Mouse (Mus musculus) MEL (cell line): ENCODE data around the gene Cox17. TPM values are rescaled to one million over a fixed set of nuclear protein-coding genes. Genes with fewer than 3 reads are reported as not detected.

ENCODE experiments used
- DNase-seq: peaks from one replicate; pipeline ENCODE4 v3.0.0; 2011; ENCODE audit warnings: low read depth, low spot score
- H3K27ac ChIP-seq: 2 replicates; pipeline ENCODE4 v1.5.1; 2012; ENCODE audit warnings: low read depth, mild to moderate bottlenecking, control low read depth, low read length, moderate library complexity; ENCODE audit not compliant: control insufficient read depth
- H3K27me3 ChIP-seq, 2 experiments: fragments of 150-350 bp in 1 of 2; sonication (generic) in 1 of 2; 2 replicates each; pipeline ENCODE4 v1.6.1; 2012; ENCODE audit warnings: low read length in 2 of 2, mild to moderate bottlenecking in 2 of 2, improper control_type of control experiment in 1 of 2, moderate library complexity in 1 of 2; ENCODE audit not compliant: insufficient read depth in 2 of 2, control insufficient read depth in 1 of 2
- H3K36me3 ChIP-seq, 2 experiments: 2 replicates each; pipeline ENCODE4 v1.6.1; 2012 to 2014; ENCODE audit warnings: low read length in 2 of 2, improper control_type of control experiment in 1 of 2, inconsistent platforms in 1 of 2, mild to moderate bottlenecking in 1 of 2; ENCODE audit not compliant: insufficient read depth in 2 of 2, control insufficient read depth in 1 of 2
- H3K4me1 ChIP-seq, 2 experiments: fragments of 150-350 bp in 1 of 2; sonication (generic) in 1 of 2; 2 replicates each; pipeline ENCODE4 v1.6.1; 2012; ENCODE audit warnings: low read length in 2 of 2, improper control_type of control experiment in 1 of 2, mild to moderate bottlenecking in 1 of 2; ENCODE audit not compliant: insufficient read depth in 2 of 2, control insufficient read depth in 1 of 2
- H3K4me3 ChIP-seq, 2 experiments: fragments of 150-350 bp in 1 of 2; sonication (generic) in 1 of 2; 2 replicates each; pipeline ENCODE4 v1.5.1; 2012; ENCODE audit warnings: low read depth in 2 of 2, low read length in 2 of 2, mild to moderate bottlenecking in 2 of 2, moderate library complexity in 2 of 2, control low read depth in 1 of 2, improper control_type of control experiment in 1 of 2; ENCODE audit not compliant: control insufficient read depth in 1 of 2, insufficient read depth in 1 of 2
- H3K79me2 ChIP-seq: 2 replicates; pipeline ENCODE4 v1.6.1; 2012; ENCODE audit warnings: mild to moderate bottlenecking, low read length, moderate library complexity; ENCODE audit not compliant: control insufficient read depth, poor library complexity, insufficient read depth
- H3K9ac ChIP-seq: 2 replicates; pipeline ENCODE4 v1.6.1; 2012; ENCODE audit warnings: low read depth, mild to moderate bottlenecking, control low read depth, low read length, moderate library complexity; ENCODE audit not compliant: control insufficient read depth, poor library complexity, severe bottlenecking
- H3K9me3 ChIP-seq: fragments of 150-350 bp; sonication (generic); replicated peaks from 2 replicates; pipeline ENCODE4 v1.6.1; 2012; ENCODE audit warnings: mild to moderate bottlenecking, low read length, improper control_type of control experiment, moderate library complexity; ENCODE audit not compliant: insufficient read depth
- BHLHE40 ChIP-seq: IDR thresholded peaks from 2 replicates; pipeline ENCODE4 v1.6.1; 2012; ENCODE audit warnings: low read depth, mild to moderate bottlenecking, inconsistent platforms, low read length, improper control_type of control experiment, borderline replicate concordance
- CHD1 ChIP-seq: IDR thresholded peaks from 2 replicates; pipeline ENCODE4 v1.6.1; 2012; ENCODE audit warnings: low read depth, mild to moderate bottlenecking, inconsistent platforms, low read length, improper control_type of control experiment
- CHD2 ChIP-seq: IDR thresholded peaks from 2 replicates; pipeline ENCODE4 v1.6.1; 2011; ENCODE audit warnings: low read length, improper control_type of control experiment
- ELF1 ChIP-seq: IDR thresholded peaks from 2 replicates; pipeline ENCODE4 v1.6.1; 2014; ENCODE audit warnings: low read depth, mild to moderate bottlenecking, inconsistent platforms, low read length, improper control_type of control experiment, moderate library complexity
- EP300 ChIP-seq, 2 experiments: IDR thresholded peaks; 2 replicates each; pipeline ENCODE4 v1.6.1; 2011; ENCODE audit warnings: improper control_type of control experiment in 2 of 2, low read length in 2 of 2, low read depth in 1 of 2, mild to moderate bottlenecking in 1 of 2
- ETS1 ChIP-seq: IDR thresholded peaks from 2 replicates; pipeline ENCODE4 v1.6.1; 2012; ENCODE audit warnings: low read depth, mild to moderate bottlenecking, inconsistent platforms, low read length, improper control_type of control experiment, moderate library complexity
- GABPA ChIP-seq: IDR thresholded peaks from 2 replicates; pipeline ENCODE4 v1.6.1; 2012; ENCODE audit warnings: low read depth, mild to moderate bottlenecking, inconsistent platforms, low read length, improper control_type of control experiment, moderate library complexity
- GATA1 ChIP-seq: IDR thresholded peaks from 2 replicates; pipeline ENCODE4 v1.6.1; 2011; ENCODE audit warnings: low read depth, low read length, improper control_type of control experiment
- HCFC1 ChIP-seq: IDR thresholded peaks from 2 replicates; pipeline ENCODE4 v1.6.1; 2012; ENCODE audit warnings: low read depth, mild to moderate bottlenecking, inconsistent platforms, low read length, improper control_type of control experiment, moderate library complexity
- JUND ChIP-seq: IDR thresholded peaks from 2 replicates; pipeline ENCODE4 v1.6.1; 2011; ENCODE audit warnings: low read depth, mild to moderate bottlenecking, improper control_type of control experiment, low read length
- KAT2A ChIP-seq: conservative IDR thresholded peaks from 2 replicates; pipeline ENCODE4 v1.6.1; 2012; ENCODE audit warnings: low read depth, low read length, improper control_type of control experiment, inconsistent platforms
- MAFK ChIP-seq: IDR thresholded peaks from 2 replicates; pipeline ENCODE4 v1.6.1; 2011; ENCODE audit warnings: low read depth, mild to moderate bottlenecking, low read length, improper control_type of control experiment, borderline replicate concordance
- MAZ ChIP-seq: IDR thresholded peaks from 2 replicates; pipeline ENCODE4 v1.6.1; 2012; ENCODE audit warnings: low read depth, mild to moderate bottlenecking, inconsistent platforms, low read length, improper control_type of control experiment
- NELFE ChIP-seq: IDR thresholded peaks from 2 replicates; pipeline ENCODE4 v1.6.1; 2011; ENCODE audit warnings: low read depth, low read length, improper control_type of control experiment
- NRF1 ChIP-seq: IDR thresholded peaks from 2 replicates; pipeline ENCODE4 v1.6.1; 2014; ENCODE audit warnings: low read depth, mild to moderate bottlenecking, inconsistent platforms, low read length, improper control_type of control experiment, moderate library complexity; ENCODE audit not compliant: poor library complexity, insufficient read depth, severe bottlenecking
- POLR2AphosphoS2 ChIP-seq: IDR thresholded peaks from 2 replicates; pipeline ENCODE4 v1.6.1; 2011; ENCODE audit warnings: low read length, improper control_type of control experiment
- RAD21 ChIP-seq: IDR thresholded peaks from 2 replicates; pipeline ENCODE4 v1.6.1; 2011; ENCODE audit warnings: mild to moderate bottlenecking, low read depth, low read length, improper control_type of control experiment
- SIN3A ChIP-seq: IDR thresholded peaks from 2 replicates; pipeline ENCODE4 v1.6.1; 2012; ENCODE audit warnings: low read length, improper control_type of control experiment, inconsistent platforms
- TAL1 ChIP-seq: IDR thresholded peaks from 2 replicates; pipeline ENCODE4 v1.6.1; 2012; ENCODE audit warnings: mild to moderate bottlenecking, inconsistent platforms, low read length, moderate library complexity, mixed read lengths
- TBP ChIP-seq: IDR thresholded peaks from 2 replicates; pipeline ENCODE4 v1.8.0; 2011; ENCODE audit warnings: low read depth, low read length, improper control_type of control experiment
- TCF12 ChIP-seq: IDR thresholded peaks from 2 replicates; pipeline ENCODE4 v1.6.1; 2014; ENCODE audit warnings: low read depth, mild to moderate bottlenecking, inconsistent platforms, low read length, improper control_type of control experiment, moderate library complexity
- UBTF ChIP-seq: IDR thresholded peaks from 2 replicates; pipeline ENCODE4 v1.6.1; 2012; ENCODE audit warnings: low read depth, mild to moderate bottlenecking, inconsistent platforms, low read length, improper control_type of control experiment, moderate library complexity, borderline replicate concordance; ENCODE audit not compliant: insufficient read depth
- USF1 ChIP-seq: IDR thresholded peaks from 2 replicates; pipeline ENCODE4 v1.6.1; 2014; ENCODE audit warnings: low read depth, mild to moderate bottlenecking, inconsistent platforms, low read length, improper control_type of control experiment, moderate library complexity
- ZKSCAN1 ChIP-seq: IDR thresholded peaks from 2 replicates; pipeline ENCODE4 v1.6.1; 2012; ENCODE audit warnings: low read depth, mild to moderate bottlenecking, inconsistent platforms, low read length, improper control_type of control experiment, moderate library complexity
- ZMIZ1 ChIP-seq: IDR thresholded peaks from 2 replicates; pipeline ENCODE4 v1.6.1; 2012; ENCODE audit warnings: low read depth, mild to moderate bottlenecking, inconsistent platforms, low read length, improper control_type of control experiment, moderate library complexity
- polyA plus RNA-seq, 2 experiments: library from polyadenylated mRNA; stranded (reverse) in 1 of 2; unstranded in 1 of 2; fragments of >175 nt in 1 of 2; fragments of >200 nt in 1 of 2; gene quantifications; 2 replicates each; pipeline versions ENCODE4 v1.2.1 to v1.2.4; 2012; ENCODE audit warnings: low replicate concordance in 2 of 2, low read depth in 1 of 2; ENCODE audit not compliant: insufficient read length in 2 of 2, insufficient read depth in 1 of 2, missing spikeins in 1 of 2
- total RNA-seq: library from RNA; depleted of rRNA; stranded (reverse); fragments of 300-350 nt; gene quantifications from 2 replicates; pipeline ENCODE4 v1.2.3, GENCODE M21; 2012

Cox17 gene
- total and polyA plus RNA-seq, 3 experiments = 269 to 295 TPM; not detected in 1

GRCm38 (mm10) chr16:38363256-38363595, 16.4 kb downstream of the Cox17 start:
- TF ChIP-seq EP300 (IDR thresholded peaks at IDR 0.05; ENCODE audit: low read depth in 1 of 2, low read length in 2 of 2) (peak; percentile 49 to 51), UBTF (no peak), USF1 (no peak), BHLHE40 (no peak), GATA1 (peak; percentile 63), ELF1 (no peak), ETS1 (peak; percentile 53), TCF12 (0 out of 2 replicates have a peak, but pooled peaks have one; percentile 22), TAL1 (peak; percentile 19; the same call in 1 of the 2 replicates), ZKSCAN1 (peak; percentile 77)
- TF ChIP-seq, all 39 proteins: peak for 6
- H3K9ac ChIP-seq = no peak overlapping the region; the same call in 1 of the 2 replicates

GRCm38 (mm10) chr16:38363657-38364056, 16.9 kb downstream of the Cox17 start:
- Histone ChIP-seq H3K9me3 (no peaks in the 10 kb centered on the region), H3K4me3 (no peak overlapping the region), H3K9ac (peak overlapping the region; percentile 15; the same call in 1 of the 2 replicates), H3K79me2 (no peaks in the 10 kb centered on the region), H3K27me3 (no peaks in the 10 kb centered on the region), H3K36me3 (peaks cover 0 to 36% of the 10 kb centered on the region in 2 experiments; a peak in 2 of 4 replicates), H3K27ac (peak overlapping the region; percentile 50), H3K4me1 (peaks cover 32 to 46% of the 10 kb centered on the region in 2 experiments)
- DNase-seq = no peak
- TF ChIP-seq TCF12 = no peak
- TF ChIP-seq POLR2AphosphoS2 = no peak
- no peak for TF ChIP-seq ZMIZ1
- TF ChIP-seq MAFK = no peak
- no peak for TF ChIP-seq HCFC1
- no peak for TF ChIP-seq NRF1
- TF ChIP-seq MAZ = no peak
- no peak for TF ChIP-seq TBP
- TF ChIP-seq GABPA = no peak
- TF ChIP-seq RAD21 = no peak
- no peak for TF ChIP-seq ELF1
- no peak for TF ChIP-seq JUND
- no peak for TF ChIP-seq CHD2
- TF ChIP-seq CHD1 = no peak
- no peak for TF ChIP-seq SIN3A
- no peak for TF ChIP-seq ETS1
- no peak for TF ChIP-seq NELFE
- TF ChIP-seq USF1 = no peak
- TF ChIP-seq GATA1 = no peak
- TF ChIP-seq KAT2A = no peak

More at GRCm38 (mm10) chr16:38363256-38363595, 16.4 kb downstream of the Cox17 start:
- Histone ChIP-seq H3K36me3 (peaks cover 0 to 34% of the 10 kb centered on the region in 2 experiments; a peak in 2 of 4 replicates), H3K9me3 (no peaks in the 10 kb centered on the region), H3K4me1 (peaks cover 33 to 42% of the 10 kb centered on the region in 2 experiments), H3K79me2 (no peaks in the 10 kb centered on the region), H3K27ac (peak overlapping the region; percentile 50), H3K4me3 (no peak overlapping the region), H3K27me3 (no peaks in the 10 kb centered on the region)
- peak; percentile 55 for DNase-seq
